ENCODE assay signal across 9 mouse cellular contexts in genomic region chr8:110002953-110003352, GRCm38 (mm10). TPM values are rescaled to one million over a fixed set of nuclear protein-coding genes. Genes with fewer than 3 reads are reported as not detected.
A peak's percentile ranks its signal among the peaks of the same experiment; 100 is the strongest.
DNase-seq lines count a peak whose midpoint lies in the region; ATAC-seq and TF ChIP-seq lines count a peak whose summit lies in the region.
"Had no signal": no experiment of that assay in that cellular context is flagged by ENCODE, and none has a peak within 500 bp of the region (broad histone marks: within the 10 kb centered on the region; RNA-seq: fewer than 3 reads in every experiment).

No protein-coding gene starts in this region.

- H3K27me3 ChIP-seq in stomach, postnatal 0 days (ENCODE audit: control insufficient read depth, insufficient read depth, low read length): no peaks in the 10 kb centered on the region
- H3K27me3 ChIP-seq in forebrain, embryonic 10.5 days (ENCODE audit: poor library complexity, severe bottlenecking): no peaks in the 10 kb centered on the region
- H3K27me3 ChIP-seq: neural tube, embryonic 13.5 days had no signal

- H3K4me3 ChIP-seq in embryonic fibroblast, embryonic 13.5 days (ENCODE audit: insufficient read depth, low read length): no peak overlapping the region
- H3K4me3 ChIP-seq in stomach, postnatal 0 days (ENCODE audit: low read depth, low read length): no peak overlapping the region
- no peak overlapping the region for H3K4me3 ChIP-seq in forebrain, embryonic 10.5 days
- H3K4me3 ChIP-seq: neural tube, embryonic 13.5 days had no signal

- peak; percentile 20 to 53 for DNase-seq in cerebellum, postnatal 14 days
- DNase-seq in cerebellum, adult 9-10 months: no peak
- DNase-seq in right cerebral cortex, postnatal 4 days: peak; percentile 17
- DNase-seq in right cerebral cortex, postnatal 25 days: no peak
- peak; percentile 50 for DNase-seq in stomach, postnatal 0 days (ENCODE audit: low spot score)
- DNase-seq in forebrain, embryonic 10.5 days (ENCODE audit: extremely low spot score, low spot score): no peak
- no peak for DNase-seq in frontal cortex, postnatal 10 days (ENCODE audit: low spot score in 2 of 2)

- TF ChIP-seq EP300 in stomach, postnatal 0 days (optimal IDR thresholded peaks at IDR 0.05): no peak

- H3K4me2 ChIP-seq in stomach, postnatal 0 days (replicated peaks; ENCODE audit: low read depth): no peak overlapping the region
- H3K4me2 ChIP-seq: neural tube, embryonic 13.5 days had no signal

- no peak overlapping the region for H3K27ac ChIP-seq in embryonic fibroblast, embryonic 13.5 days (ENCODE audit: insufficient read depth, low read length)
- H3K27ac ChIP-seq in stomach, postnatal 0 days (replicated peaks): no peak overlapping the region
- H3K27ac ChIP-seq in forebrain, embryonic 10.5 days: no peak overlapping the region
- H3K27ac ChIP-seq: neural tube, embryonic 13.5 days had no signal

- no peak overlapping the region for H3K9ac ChIP-seq in stomach, postnatal 0 days (ENCODE audit: low read length)
- H3K9ac ChIP-seq: neural tube, embryonic 13.5 days had no signal

- no peaks in the 10 kb centered on the region for H3K4me1 ChIP-seq in embryonic fibroblast, embryonic 13.5 days (ENCODE audit: control insufficient read depth, insufficient read depth, low read length)
- no peaks in the 10 kb centered on the region for H3K4me1 ChIP-seq in stomach, postnatal 0 days (replicated peaks; ENCODE audit: control insufficient read depth, insufficient read depth)
- peaks cover 9% of the 10 kb centered on the region for H3K4me1 ChIP-seq in forebrain, embryonic 10.5 days

- no peaks in the 10 kb centered on the region for H3K9me3 ChIP-seq in stomach, postnatal 0 days (ENCODE audit: control insufficient read depth, low read length)
- H3K9me3 ChIP-seq in forebrain, embryonic 10.5 days: no peaks in the 10 kb centered on the region
- H3K9me3 ChIP-seq: neural tube, embryonic 13.5 days had no signal

- WGBS in stomach, postnatal 0 days: 40% methylated on average over 9 of the region's 9 CpGs
- WGBS in forebrain, embryonic 10.5 days: 35% methylated on average over 9 of the region's 9 CpGs

- TF ChIP-seq CTCF in embryonic fibroblast, embryonic 13.5 days (IDR thresholded peaks at IDR 0.05; ENCODE audit: borderline replicate concordance, insufficient read depth, low read length): peak; percentile 27; the same call in 1 of the 2 replicates
- peak; percentile 66 for TF ChIP-seq CTCF in stomach, postnatal 0 days (IDR thresholded peaks at IDR 0.05; ENCODE audit: low read depth)

- H3K36me3 ChIP-seq in stomach, postnatal 0 days (ENCODE audit: control insufficient read depth, insufficient read depth, low read length): no peaks in the 10 kb centered on the region
- no peaks in the 10 kb centered on the region for H3K36me3 ChIP-seq in forebrain, embryonic 10.5 days (replicated peaks)
- H3K36me3 ChIP-seq: neural tube, embryonic 13.5 days had no signal

- TF ChIP-seq POLR2A in embryonic fibroblast, embryonic 13.5 days (IDR thresholded peaks at IDR 0.05; ENCODE audit: low read depth, low read length): no peak

- no peak for ATAC-seq in stomach, postnatal 0 days (ENCODE audit: low FRiP score, low TSS enrichment)

RNA-seq across cellular contexts. Expression of gene Tat, which starts 12.7 kb away (rescaled TPM):
- not detected in 2 replicates for polyA plus RNA-seq in embryonic fibroblast, embryonic 13.5 days (2011; ENCODE audit: insufficient read length, low read depth, missing spikeins)
- 0.12 and 0.18 TPM in 2 replicates for polyA plus RNA-seq in stomach, postnatal 0 days (2015; fragmentation: Nextera tagmentation; extraction: Ambion mirVana)
- polyA plus RNA-seq in forebrain, embryonic 10.5 days (2016; fragmentation: Nextera tagmentation; extraction: Ambion mirVana): not detected in 2 replicates
- polyA plus RNA-seq: neural tube, embryonic 13.5 days had no signal

RNA-seq across cellular contexts. Expression of gene Chst4, which starts 36.6 kb away (rescaled TPM):
- not detected in 2 replicates for polyA plus RNA-seq in embryonic fibroblast, embryonic 13.5 days (2011; ENCODE audit: insufficient read length, low read depth, missing spikeins)
- polyA plus RNA-seq in stomach, postnatal 0 days (2015; fragmentation: Nextera tagmentation; extraction: Ambion mirVana): 1.2 and 1.5 TPM in 2 replicates
- not detected in 2 replicates for polyA plus RNA-seq in forebrain, embryonic 10.5 days (2016; fragmentation: Nextera tagmentation; extraction: Ambion mirVana)
- polyA plus RNA-seq: neural tube, embryonic 13.5 days had no signal

RNA-seq across cellular contexts. Expression of gene Marveld3, which starts 41.0 kb away (rescaled TPM):
- not detected in 2 replicates for polyA plus RNA-seq in embryonic fibroblast, embryonic 13.5 days (2011; ENCODE audit: insufficient read length, low read depth, missing spikeins)
- polyA plus RNA-seq in stomach, postnatal 0 days (2015; fragmentation: Nextera tagmentation; extraction: Ambion mirVana): 3.2 and 4.1 TPM in 2 replicates
- polyA plus RNA-seq in forebrain, embryonic 10.5 days (2016; fragmentation: Nextera tagmentation; extraction: Ambion mirVana): 0.90 and 0.99 TPM in 2 replicates

Comparison
In these comparisons a context has a peak if more than half of its experiments do, and no peak if none do; other contexts are left out.
1. DNase-seq: peak in cerebellum, postnatal 14 days (2 of 2), right cerebral cortex, postnatal 4 days (single experiment) and stomach, postnatal 0 days (single experiment); none in cerebellum, adult 9-10 months (single experiment), right cerebral cortex, postnatal 25 days (single experiment), forebrain, embryonic 10.5 days (single experiment) and frontal cortex, postnatal 10 days (0 of 2).